Mouse (Mus musculus) granulocyte monocyte progenitor cell, adult 5-6 weeks (primary cell): ENCODE results near the gene Olfr1249. TPM values are rescaled to one million over a fixed set of nuclear protein-coding genes. Genes with fewer than 3 reads are reported as not detected.
"Not testable (repeated sequence)": the region's sequence is repeated elsewhere in the genome, so short reads cannot be mapped to it uniquely, and the experiment has no call there.

Source experiments
- ATAC-seq: replicated peaks from 2 replicates; pipeline ENCODE4 v1.8.0; 2016; ENCODE audit warnings: mild to moderate bottlenecking, moderate TSS enrichment, inconsistent platforms; ENCODE audit not compliant: poor library complexity, severe bottlenecking
- total RNA-seq, 2 experiments: library from RNA; stranded (forward) in 1 of 2; stranded (reverse) in 1 of 2; fragments of 200-712, 200-1000 nt in 1 of 2; fragments of >200 nt in 1 of 2; fragmentation: Nextera tagmentation in 1 of 2; gene quantifications; 2 replicates each; pipeline ENCODE4 v1.2.3; 2014 to 2017

Gene Olfr1249
- total RNA-seq (2014; fragmentation: Nextera tagmentation), result not detected in 2 replicates
- not detected in 2 replicates for total RNA-seq (2017)

DNA sequence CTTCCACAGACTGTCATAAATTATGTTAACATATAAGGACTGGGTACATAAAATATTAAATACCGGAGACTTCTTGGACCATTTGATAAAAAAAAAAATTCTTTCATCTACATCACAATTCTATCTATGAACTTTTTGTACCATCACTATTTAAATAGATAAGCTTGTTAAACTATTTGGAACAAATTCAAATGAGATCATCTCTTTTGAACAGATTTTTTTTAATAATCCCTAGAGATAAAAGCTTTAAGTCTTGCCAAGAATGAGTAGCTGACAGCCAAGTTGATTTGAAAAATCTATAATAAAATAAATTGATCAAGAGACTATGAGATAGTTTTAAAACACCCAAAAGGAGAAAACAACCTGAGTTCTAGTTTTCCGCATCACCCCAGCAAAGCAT is at the start of gene Olfr1249:
Olfr1249 (minus strand) TSS at position 101 of the 400 bp plus-strand sequence.
- ATAC-seq, result no peak

DNA sequence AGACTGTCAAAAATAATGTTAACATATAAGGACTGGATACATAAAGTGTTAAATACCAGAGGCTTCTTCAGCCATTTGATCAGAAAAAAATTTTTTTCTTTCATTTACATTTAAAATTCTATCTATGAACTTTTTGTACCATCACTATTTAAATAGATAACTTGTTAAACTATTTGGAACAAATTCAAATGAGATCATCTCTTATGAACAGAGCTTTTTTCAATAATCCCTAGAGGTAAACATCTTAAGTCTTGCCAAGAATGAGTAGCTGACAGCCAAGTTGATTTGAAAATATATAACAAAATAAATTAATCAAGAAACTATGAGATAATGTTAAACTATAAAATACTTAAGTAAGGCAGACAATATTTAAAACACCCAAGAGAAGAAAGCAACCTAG is 37.1 kb upstream of the Olfr1249 start, which contains the start of gene Olfr1251:
Olfr1251 (minus strand) TSS at position 101 of the 400 bp plus-strand sequence.
- ATAC-seq, result no peak

DNA sequence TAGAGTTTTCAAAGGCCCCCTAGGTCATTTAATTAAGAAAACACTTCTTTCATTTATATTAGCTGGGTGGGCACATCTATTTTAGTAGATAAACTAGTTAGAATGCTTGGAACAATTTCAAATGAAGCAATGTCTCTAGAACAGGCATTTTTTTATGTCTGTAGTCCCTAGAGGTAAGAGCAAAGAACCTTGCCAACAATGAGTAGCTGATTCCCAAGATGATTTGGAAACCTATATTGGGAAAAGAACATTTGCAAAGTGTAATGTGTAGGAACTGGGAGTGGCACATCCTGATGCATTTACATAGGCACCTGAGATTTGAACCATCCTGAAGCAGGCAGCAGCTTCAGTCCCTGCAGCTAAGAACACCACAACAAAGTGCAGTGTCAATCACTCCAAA is 26.6 kb upstream of the Olfr1249 start, which contains the start of gene Olfr1250:
Olfr1250 (minus strand) TSS at position 101 of the 400 bp plus-strand sequence.
- no peak for ATAC-seq

DNA sequence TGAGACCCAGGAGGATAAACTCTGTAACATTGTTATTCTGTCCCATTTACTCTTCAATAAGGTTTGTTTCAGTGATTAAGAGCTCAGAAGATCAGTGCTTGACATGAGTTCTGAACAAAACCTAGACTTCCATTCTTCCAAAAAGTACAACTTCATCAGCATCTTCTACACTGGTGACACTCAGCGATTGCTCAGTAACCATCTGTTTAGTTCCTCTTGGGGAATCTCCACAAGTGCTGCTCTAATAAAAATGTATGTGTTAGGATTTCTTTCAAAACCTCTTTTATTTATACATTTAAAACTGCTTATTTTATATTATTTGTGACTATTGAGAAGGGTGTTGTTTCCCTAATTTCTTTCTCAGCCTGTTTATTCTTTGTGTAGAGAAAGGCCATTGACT is 16.6 kb downstream of the Olfr1249 start, which contains the start of gene Olfr1248:
Olfr1248 (minus strand) TSS at position 101 of the 400 bp plus-strand sequence.
- ATAC-seq, result not testable (repeated sequence)

DNA sequence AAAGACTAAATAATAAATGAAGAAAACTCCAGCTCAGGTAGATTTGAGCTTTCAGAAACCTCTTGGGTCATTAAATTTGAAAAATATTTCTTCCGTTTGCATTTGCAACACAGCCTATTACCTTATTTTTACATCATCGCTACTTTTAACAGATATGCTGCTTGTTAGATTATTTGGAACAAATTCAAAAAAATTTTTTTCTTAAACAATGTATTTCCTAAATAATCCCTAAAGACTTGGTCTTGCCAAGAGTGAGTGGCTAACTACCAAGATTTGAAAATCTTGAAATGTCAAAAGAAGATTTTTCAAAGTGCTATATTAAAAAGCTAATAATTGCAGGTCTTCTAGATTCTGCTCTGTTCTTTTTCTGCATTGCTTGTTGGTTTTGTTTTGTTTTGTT is 20.8 kb downstream of the Olfr1249 start, which contains the start of gene Olfr1247:
Olfr1247 (minus strand) TSS at position 101 of the 400 bp plus-strand sequence.
- ATAC-seq, result no peak

DNA sequence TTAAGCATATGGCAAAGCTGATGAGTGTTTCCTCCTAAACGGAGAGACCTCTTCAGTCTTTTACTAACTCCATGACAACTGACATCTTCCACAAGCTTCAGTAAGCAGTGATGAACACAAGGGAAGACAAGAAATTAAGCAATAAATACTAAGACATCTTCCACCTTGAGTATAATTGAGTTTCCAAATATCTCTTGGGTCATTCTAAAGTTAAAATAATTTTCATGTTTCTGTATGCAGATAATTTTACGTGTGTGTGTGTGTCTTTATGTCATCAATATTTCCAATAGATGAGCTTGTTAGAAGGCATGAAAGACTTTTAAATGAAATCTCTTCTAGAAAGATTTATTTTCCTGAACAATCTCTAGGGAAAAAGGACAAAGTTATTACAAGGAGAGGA is 41.7 kb downstream of the Olfr1249 start, which contains the start of gene Olfr1246:
Olfr1246 (minus strand) TSS at position 101 of the 400 bp plus-strand sequence.
- ATAC-seq, result no peak

Other genes with a start within 250 kb of the Olfr1249 start
- not detected in 2 replicates for gene Olfr1238, start 225.3 kb downstream of the Olfr1249 start, total RNA-seq (2014; fragmentation: Nextera tagmentation)
- not detected in 2 replicates for gene Olfr1238, start 225.3 kb downstream of the Olfr1249 start, total RNA-seq (2017)
- not detected in 2 replicates for gene Olfr1239, start 214.6 kb downstream of the Olfr1249 start, total RNA-seq (2014; fragmentation: Nextera tagmentation)
- not detected in 2 replicates for gene Olfr1239, start 214.6 kb downstream of the Olfr1249 start, total RNA-seq (2017)
- not detected in 2 replicates for gene Olfr1240, start 192.0 kb downstream of the Olfr1249 start, total RNA-seq (2014; fragmentation: Nextera tagmentation)
- gene Olfr1240, start 192.0 kb downstream of the Olfr1249 start, total RNA-seq (2017), result not detected in 2 replicates
- gene Olfr1241, start 147.9 kb downstream of the Olfr1249 start, total RNA-seq (2014; fragmentation: Nextera tagmentation), result not detected in 2 replicates
- gene Olfr1241, start 147.9 kb downstream of the Olfr1249 start, total RNA-seq (2017), result not detected in 2 replicates
- gene Olfr1242, start 136.6 kb downstream of the Olfr1249 start, total RNA-seq (2014; fragmentation: Nextera tagmentation), result not detected in 2 replicates
- not detected in 2 replicates for gene Olfr1242, start 136.6 kb downstream of the Olfr1249 start, total RNA-seq (2017)
- gene Olfr1243, start 103.5 kb downstream of the Olfr1249 start, total RNA-seq (2014; fragmentation: Nextera tagmentation), result not detected in 2 replicates
- gene Olfr1243, start 103.5 kb downstream of the Olfr1249 start, total RNA-seq (2017), result not detected in 2 replicates
- gene Olfr1245, start 56.5 kb downstream of the Olfr1249 start, total RNA-seq (2014; fragmentation: Nextera tagmentation), result not detected in 2 replicates
- not detected in 2 replicates for gene Olfr1245, start 56.5 kb downstream of the Olfr1249 start, total RNA-seq (2017)
- gene Olfr1246, start 41.8 kb downstream of the Olfr1249 start, total RNA-seq (2014; fragmentation: Nextera tagmentation), result not detected in 2 replicates
- not detected in 2 replicates for gene Olfr1246, start 41.8 kb downstream of the Olfr1249 start, total RNA-seq (2017)
- not detected in 2 replicates for gene Olfr1247, start 20.9 kb downstream of the Olfr1249 start, total RNA-seq (2014; fragmentation: Nextera tagmentation)
- gene Olfr1247, start 20.9 kb downstream of the Olfr1249 start, total RNA-seq (2017), result not detected in 2 replicates
- gene Olfr1248, start 16.7 kb downstream of the Olfr1249 start, total RNA-seq (2014; fragmentation: Nextera tagmentation), result not detected in 2 replicates
- gene Olfr1248, start 16.7 kb downstream of the Olfr1249 start, total RNA-seq (2017), result not detected in 2 replicates
- gene Olfr1250, start 26.5 kb upstream of the Olfr1249 start, total RNA-seq (2014; fragmentation: Nextera tagmentation), result not detected in 2 replicates
- gene Olfr1250, start 26.5 kb upstream of the Olfr1249 start, total RNA-seq (2017), result not detected in 2 replicates
- gene Olfr1251, start 37.0 kb upstream of the Olfr1249 start, total RNA-seq (2014; fragmentation: Nextera tagmentation), result not detected in 2 replicates
- not detected in 2 replicates for gene Olfr1251, start 37.0 kb upstream of the Olfr1249 start, total RNA-seq (2017)
- not detected in 2 replicates for gene Olfr1252, start 90.0 kb upstream of the Olfr1249 start, total RNA-seq (2014; fragmentation: Nextera tagmentation)
- gene Olfr1252, start 90.0 kb upstream of the Olfr1249 start, total RNA-seq (2017), result not detected in 2 replicates
- gene Olfr1253, start 122.1 kb upstream of the Olfr1249 start, total RNA-seq (2014; fragmentation: Nextera tagmentation), result not detected in 2 replicates
- not detected in 2 replicates for gene Olfr1253, start 122.1 kb upstream of the Olfr1249 start, total RNA-seq (2017)
- gene Olfr1254, start 158.6 kb upstream of the Olfr1249 start, total RNA-seq (2014; fragmentation: Nextera tagmentation), result not detected in 2 replicates
- gene Olfr1254, start 158.6 kb upstream of the Olfr1249 start, total RNA-seq (2017), result not detected in 2 replicates
- not detected in 2 replicates for gene Olfr1255, start 177.1 kb upstream of the Olfr1249 start, total RNA-seq (2014; fragmentation: Nextera tagmentation)
- not detected in 2 replicates for gene Olfr1255, start 177.1 kb upstream of the Olfr1249 start, total RNA-seq (2017)
- gene Olfr1256, start 206.6 kb upstream of the Olfr1249 start, total RNA-seq (2014; fragmentation: Nextera tagmentation), result not detected in 2 replicates
- gene Olfr1256, start 206.6 kb upstream of the Olfr1249 start, total RNA-seq (2017), result not detected in 2 replicates
- gene Olfr48, start 213.2 kb upstream of the Olfr1249 start, total RNA-seq (2014; fragmentation: Nextera tagmentation), result not detected in 2 replicates
- gene Olfr48, start 213.2 kb upstream of the Olfr1249 start, total RNA-seq (2017), result not detected in 2 replicates
- gene Olfr1257, start 243.5 kb upstream of the Olfr1249 start, total RNA-seq (2014; fragmentation: Nextera tagmentation), result not detected in 2 replicates
- not detected in 2 replicates for gene Olfr1257, start 243.5 kb upstream of the Olfr1249 start, total RNA-seq (2017)